Mouse (Mus musculus): Measurements from ENCODE around the gene Hsd11b1. TPM values are rescaled to one million over a fixed set of nuclear protein-coding genes. Genes with fewer than 3 reads are reported as not detected.

Gene Hsd11b1
- 1.6 and 2.2 TPM in 2 replicates for polyA plus RNA-seq (2014; fragmentation: Nextera tagmentation; extraction: Ambion mirVana)

DNA sequence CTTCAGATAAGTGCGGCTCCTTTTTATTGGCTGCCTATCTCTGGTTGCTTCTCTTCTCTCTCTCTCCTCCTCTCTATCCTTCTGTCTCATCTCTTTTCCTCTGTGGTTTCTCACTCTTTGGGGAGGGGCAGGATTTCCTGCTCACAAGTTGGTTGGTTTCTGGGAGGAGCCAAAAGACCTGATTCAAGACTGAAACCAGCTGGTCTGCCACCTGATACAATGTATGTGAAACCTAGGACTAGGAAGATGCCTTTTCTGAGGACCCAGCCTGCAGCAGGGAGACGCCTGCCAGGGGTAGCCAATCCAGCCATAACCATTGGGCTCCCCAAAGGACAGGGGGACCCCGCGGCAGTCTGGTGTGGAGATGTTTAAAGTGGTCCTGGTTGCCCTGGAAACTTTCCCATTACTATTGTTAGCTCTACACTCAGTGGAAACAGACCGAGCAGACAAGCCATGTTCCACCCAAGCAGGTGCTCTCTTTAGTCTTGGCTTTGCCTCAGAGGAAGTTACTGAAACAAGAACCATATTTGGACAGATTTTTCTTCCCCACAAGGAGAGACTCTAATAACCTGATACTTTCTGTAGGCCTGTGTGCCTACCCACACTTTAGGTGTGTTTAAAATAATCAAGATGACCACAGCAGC, at the start of gene Hsd11b1:
Hsd11b1 (minus strand) TSS at position 121 of the 644 bp plus-strand sequence.
- H3K4me2 ChIP-seq: no peak within 1 kb of the TSS
- H3K9me3 ChIP-seq (replicated peaks; ENCODE audit: control insufficient read depth, low read length): no peaks in the 10 kb centered on the region
- no peak for ATAC-seq (replicated peaks; ENCODE audit: insufficient number of reproducible peaks, low FRiP score, low TSS enrichment)
- no peaks in the 10 kb centered on the region for H3K27me3 ChIP-seq (ENCODE audit: control insufficient read depth, insufficient read depth, low read length)
- peaks cover 12% of the 10 kb centered on the region; the same call in 1 of the 2 replicates for H3K4me1 ChIP-seq (ENCODE audit: control insufficient read depth, insufficient read depth, low read length)
- no peak within 1 kb of the TSS for H3K4me3 ChIP-seq (ENCODE audit: low read depth, low read length)
- WGBS (ENCODE audit: insufficient replicate concordance): 69% methylated on average over 5 of the region's 5 CpGs
- H3K9ac ChIP-seq (ENCODE audit: low read depth, low read length): no peak within 1 kb of the TSS
- H3K27ac ChIP-seq (ENCODE audit: low read depth, low read length): no peak within 1 kb of the TSS
- no peaks in the 10 kb centered on the region for H3K36me3 ChIP-seq (ENCODE audit: control insufficient read depth, insufficient read depth, low read length)

GRCm38 (mm10) chr1:193311596-193311995, 47.7 kb upstream of the Hsd11b1 start:
- Histone ChIP-seq H3K4me2 (no peak overlapping the region), H3K27ac (ENCODE audit: low read depth, low read length) (no peak overlapping the region), H3K27me3 (ENCODE audit: control insufficient read depth, insufficient read depth, low read length) (no peaks in the 10 kb centered on the region), H3K9me3 (replicated peaks; ENCODE audit: control insufficient read depth, low read length) (no peaks in the 10 kb centered on the region), H3K36me3 (ENCODE audit: control insufficient read depth, insufficient read depth, low read length) (no peaks in the 10 kb centered on the region), H3K4me1 (ENCODE audit: control insufficient read depth, insufficient read depth, low read length) (peaks cover 16% of the 10 kb centered on the region), H3K4me3 (ENCODE audit: low read depth, low read length) (no peak overlapping the region), H3K9ac (ENCODE audit: low read depth, low read length) (no peak overlapping the region)
- no peak for ATAC-seq (replicated peaks; ENCODE audit: insufficient number of reproducible peaks, low FRiP score, low TSS enrichment)
- WGBS (ENCODE audit: insufficient replicate concordance): 72% methylated on average over 1 of the region's 1 CpGs

GRCm38 (mm10) chr1:193310519-193311085, 46.7 kb upstream of the Hsd11b1 start:
- H3K9me3 ChIP-seq (replicated peaks; ENCODE audit: control insufficient read depth, low read length): no peaks in the 10 kb centered on the region
- no peak overlapping the region for H3K4me2 ChIP-seq
- H3K4me1 ChIP-seq (ENCODE audit: control insufficient read depth, insufficient read depth, low read length): peaks cover 8% of the 10 kb centered on the region
- 82% methylated on average over 3 of the region's 3 CpGs for WGBS (ENCODE audit: insufficient replicate concordance)
- no peak for ATAC-seq (replicated peaks; ENCODE audit: insufficient number of reproducible peaks, low FRiP score, low TSS enrichment)
- H3K4me3 ChIP-seq (ENCODE audit: low read depth, low read length): no peak overlapping the region
- no peaks in the 10 kb centered on the region for H3K36me3 ChIP-seq (ENCODE audit: control insufficient read depth, insufficient read depth, low read length)
- H3K9ac ChIP-seq (ENCODE audit: low read depth, low read length): no peak overlapping the region
- no peaks in the 10 kb centered on the region for H3K27me3 ChIP-seq (ENCODE audit: control insufficient read depth, insufficient read depth, low read length)
- H3K27ac ChIP-seq (ENCODE audit: low read depth, low read length): no peak overlapping the region

GRCm38 (mm10) chr1:193309785-193310518, 46.1 kb upstream of the Hsd11b1 start:
- no peaks in the 10 kb centered on the region for H3K36me3 ChIP-seq (ENCODE audit: control insufficient read depth, insufficient read depth, low read length)
- WGBS (ENCODE audit: insufficient replicate concordance): 42% methylated on average over 1 of the region's 1 CpGs
- no peaks in the 10 kb centered on the region for H3K9me3 ChIP-seq (replicated peaks; ENCODE audit: control insufficient read depth, low read length)
- no peak overlapping the region for H3K9ac ChIP-seq (ENCODE audit: low read depth, low read length)
- H3K27me3 ChIP-seq (ENCODE audit: control insufficient read depth, insufficient read depth, low read length): no peaks in the 10 kb centered on the region
- ATAC-seq (replicated peaks; ENCODE audit: insufficient number of reproducible peaks, low FRiP score, low TSS enrichment): no peak
- no peak overlapping the region for H3K4me2 ChIP-seq
- H3K4me3 ChIP-seq (ENCODE audit: low read depth, low read length): no peak overlapping the region
- H3K27ac ChIP-seq (ENCODE audit: low read depth, low read length): no peak overlapping the region
- H3K4me1 ChIP-seq (ENCODE audit: control insufficient read depth, insufficient read depth, low read length): peaks cover 1% of the 10 kb centered on the region; the same call in 1 of the 2 replicates

DNA sequence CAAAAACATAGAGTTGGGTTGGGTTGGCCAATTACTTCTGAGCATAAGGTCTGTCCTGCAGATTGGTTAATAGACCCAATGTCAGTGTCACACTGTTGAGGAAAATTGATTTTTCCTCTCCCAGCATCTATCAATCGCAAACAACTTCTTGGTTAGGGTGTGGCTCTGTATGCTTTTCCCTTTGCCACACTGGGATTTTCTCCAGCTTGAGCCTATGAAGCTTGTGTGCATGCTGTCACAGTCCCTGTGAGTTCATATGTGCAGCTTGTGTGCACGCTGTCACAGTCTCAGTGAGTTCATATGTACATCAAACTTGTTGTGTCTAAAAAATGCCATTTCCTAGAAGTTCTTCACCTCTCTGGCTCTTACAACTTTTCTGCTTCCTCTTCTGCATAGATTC, 43.0 kb upstream of the Hsd11b1 start:
- H3K9me3 ChIP-seq (replicated peaks; ENCODE audit: control insufficient read depth, low read length): no peaks in the 10 kb centered on the region
- no peak overlapping the region for H3K9ac ChIP-seq (ENCODE audit: low read depth, low read length)

DNA sequence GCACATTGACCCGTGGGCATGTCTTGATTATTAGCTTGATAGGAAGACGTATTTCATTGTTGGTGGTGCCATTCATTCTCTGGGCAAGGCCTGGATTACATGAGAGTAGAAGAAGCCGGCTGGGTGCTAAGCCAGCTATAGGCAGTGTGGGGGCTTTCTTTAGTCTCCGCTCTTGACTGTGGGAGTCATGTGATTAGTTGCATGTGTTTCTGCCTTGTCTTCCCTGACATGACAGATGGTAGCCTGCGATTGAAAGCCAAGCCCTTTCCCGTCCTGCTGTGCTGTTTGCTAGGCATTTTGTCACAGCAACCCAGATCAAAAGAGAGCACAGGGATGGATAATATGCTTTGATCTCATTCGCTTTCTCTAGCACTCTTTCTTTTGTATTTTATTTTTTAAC, 41.5 kb upstream of the Hsd11b1 start:
- ATAC-seq (replicated peaks; ENCODE audit: insufficient number of reproducible peaks, low FRiP score, low TSS enrichment): no peak
- Histone ChIP-seq H3K9ac (ENCODE audit: low read depth, low read length) (no peak overlapping the region), H3K4me2 (no peak overlapping the region), H3K4me1 (ENCODE audit: control insufficient read depth, insufficient read depth, low read length) (peaks cover 5% of the 10 kb centered on the region), H3K36me3 (ENCODE audit: control insufficient read depth, insufficient read depth, low read length) (no peaks in the 10 kb centered on the region), H3K27me3 (ENCODE audit: control insufficient read depth, insufficient read depth, low read length) (peaks cover 3% of the 10 kb centered on the region; the same call in 1 of the 2 replicates), H3K9me3 (replicated peaks; ENCODE audit: control insufficient read depth, low read length) (no peaks in the 10 kb centered on the region), H3K4me3 (ENCODE audit: low read depth, low read length) (no peak overlapping the region), H3K27ac (ENCODE audit: low read depth, low read length) (no peak overlapping the region)
- 46% methylated on average over 7 of the region's 7 CpGs for WGBS (ENCODE audit: insufficient replicate concordance)

More for the DNA sequence above, 43.0 kb upstream of the Hsd11b1 start:
- Histone ChIP-seq H3K4me2 (no peak overlapping the region), H3K27ac (ENCODE audit: low read depth, low read length) (no peak overlapping the region), H3K36me3 (ENCODE audit: control insufficient read depth, insufficient read depth, low read length) (no peaks in the 10 kb centered on the region), H3K27me3 (ENCODE audit: control insufficient read depth, insufficient read depth, low read length) (peaks cover 3% of the 10 kb centered on the region; the same call in 1 of the 2 replicates), H3K4me1 (ENCODE audit: control insufficient read depth, insufficient read depth, low read length) (peaks cover 3% of the 10 kb centered on the region), H3K4me3 (ENCODE audit: low read depth, low read length) (no peak overlapping the region)
- no peak for ATAC-seq (replicated peaks; ENCODE audit: insufficient number of reproducible peaks, low FRiP score, low TSS enrichment)
- WGBS (ENCODE audit: insufficient replicate concordance): 90% methylated on average over 2 of the region's 2 CpGs

- peaks cover 3% of the 10 kb centered on the region; the same call in 1 of the 2 replicates for H3K27me3 ChIP-seq (ENCODE audit: control insufficient read depth, insufficient read depth, low read length)
- peaks cover 5% of the 10 kb centered on the region for H3K4me1 ChIP-seq (ENCODE audit: control insufficient read depth, insufficient read depth, low read length)
- no peaks in the 10 kb centered on the region for H3K9me3 ChIP-seq (replicated peaks; ENCODE audit: control insufficient read depth, low read length)
- H3K9ac ChIP-seq (ENCODE audit: low read depth, low read length): no peak overlapping the region
- H3K4me3 ChIP-seq (ENCODE audit: low read depth, low read length): no peak overlapping the region
- WGBS (ENCODE audit: insufficient replicate concordance): 64% methylated on average over 2 of the region's 2 CpGs
- no peak overlapping the region for H3K4me2 ChIP-seq
- no peak overlapping the region for H3K27ac ChIP-seq (ENCODE audit: low read depth, low read length)
- no peak for ATAC-seq (replicated peaks; ENCODE audit: insufficient number of reproducible peaks, low FRiP score, low TSS enrichment)
- no peaks in the 10 kb centered on the region for H3K36me3 ChIP-seq (ENCODE audit: control insufficient read depth, insufficient read depth, low read length)
These were observed 39.2 kb upstream of the Hsd11b1 start for GRCm38 (mm10) chr1:193303096-193303495.

DNA sequence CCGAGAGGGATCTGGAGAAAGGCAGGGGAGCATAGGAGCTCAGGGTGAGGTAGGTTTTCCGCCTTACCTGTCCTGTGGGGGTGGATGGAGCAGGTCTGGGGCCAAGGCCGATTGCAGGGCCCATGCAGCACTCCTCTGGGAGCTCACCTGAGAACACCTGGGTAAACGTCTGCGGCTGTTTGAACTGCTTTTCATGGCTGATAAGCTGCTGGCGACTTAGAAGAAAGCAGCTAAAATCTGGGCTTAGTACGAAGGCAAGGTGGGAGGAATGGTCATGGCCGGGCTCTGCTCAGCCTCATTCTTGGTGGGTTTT, 38.2 kb upstream of the Hsd11b1 start:
- Histone ChIP-seq H3K27me3 (ENCODE audit: control insufficient read depth, insufficient read depth, low read length) (peaks cover 3% of the 10 kb centered on the region; the same call in 1 of the 2 replicates), H3K4me3 (ENCODE audit: low read depth, low read length) (no peak overlapping the region), H3K36me3 (ENCODE audit: control insufficient read depth, insufficient read depth, low read length) (no peaks in the 10 kb centered on the region), H3K9me3 (replicated peaks; ENCODE audit: control insufficient read depth, low read length) (no peaks in the 10 kb centered on the region), H3K27ac (ENCODE audit: low read depth, low read length) (no peak overlapping the region), H3K4me2 (no peak overlapping the region), H3K4me1 (ENCODE audit: control insufficient read depth, insufficient read depth, low read length) (peaks cover 5% of the 10 kb centered on the region), H3K9ac (ENCODE audit: low read depth, low read length) (0 out of 2 replicates have a peak overlapping the region, but pooled peaks have one; percentile 28)
- 55% methylated on average over 8 of the region's 8 CpGs for WGBS (ENCODE audit: insufficient replicate concordance)
- no peak for ATAC-seq (replicated peaks; ENCODE audit: insufficient number of reproducible peaks, low FRiP score, low TSS enrichment)
